Mouse (Mus musculus) cerebellum, postnatal 25 days (tissue): Measurements from ENCODE around the gene Fam209.

Experiments
- DNase-seq, 2 experiments: peaks; one replicate each; pipeline ENCODE4 v3.0.0; 2021; ENCODE audit warnings: mixed read lengths in 2 of 2

Gene Fam209

GRCm38 (mm10) chr2:172472318-172472717, at the start of gene Fam209:
TSS of gene Fam209 (plus strand) at chr2:172472520.
- DNase-seq: no peak

GRCm38 (mm10) chr2:172430609-172431008, 41.7 kb upstream of the Fam209 start:
- DNase-seq: no peak

- DNase-seq: no peak
Measured at GRCm38 (mm10) chr2:172433746-172434145, 38.6 kb upstream of the Fam209 start.

GRCm38 (mm10) chr2:172437371-172437952, 34.9 kb upstream of the Fam209 start:
- DNase-seq: no peak

GRCm38 (mm10) chr2:172439843-172440639, 32.3 kb upstream of the Fam209 start, which contains the start of gene Rtf2:
TSS of gene Rtf2 (plus strand) at chr2:172440556.
- DNase-seq: peak; percentile 100

GRCm38 (mm10) chr2:172440640-172441005, 31.7 kb upstream of the Fam209 start:
- no peak for DNase-seq

GRCm38 (mm10) chr2:172441176-172441575, 31.1 kb upstream of the Fam209 start:
- no peak for DNase-seq

- no peak for DNase-seq
Measured at GRCm38 (mm10) chr2:172445617-172446016, 26.7 kb upstream of the Fam209 start.

- DNase-seq: no peak
Measured at GRCm38 (mm10) chr2:172447317-172447716, 25.0 kb upstream of the Fam209 start.

- no peak for DNase-seq
Measured at GRCm38 (mm10) chr2:172448329-172448728, 24.0 kb upstream of the Fam209 start.

- no peak for DNase-seq
Measured at GRCm38 (mm10) chr2:172450640-172451039, 21.7 kb upstream of the Fam209 start.

GRCm38 (mm10) chr2:172452031-172452430, 20.3 kb upstream of the Fam209 start:
- no peak for DNase-seq

GRCm38 (mm10) chr2:172452458-172452857, 19.9 kb upstream of the Fam209 start:
- DNase-seq: no peak

- no peak for DNase-seq
Measured at GRCm38 (mm10) chr2:172458496-172458895, 13.8 kb upstream of the Fam209 start, which contains the start of gene Gcnt7. TSS of gene Gcnt7 (minus strand) at chr2:172458596.

GRCm38 (mm10) chr2:172460647-172461046, 11.7 kb upstream of the Fam209 start:
- DNase-seq: no peak

- DNase-seq: peak in 1 of 2 experiments; percentile 30
Measured at GRCm38 (mm10) chr2:172462813-172463212, 9.5 kb upstream of the Fam209 start.

GRCm38 (mm10) chr2:172466427-172467132, 5.7 kb upstream of the Fam209 start:
- DNase-seq: no peak

GRCm38 (mm10) chr2:172467206-172467605, 5.1 kb upstream of the Fam209 start:
- no peak for DNase-seq

GRCm38 (mm10) chr2:172468346-172468819, 3.9 kb upstream of the Fam209 start:
- peak in 1 of 2 experiments; percentile 37 for DNase-seq

- no peak for DNase-seq
Measured at GRCm38 (mm10) chr2:172473591-172473990, 1.3 kb downstream of the Fam209 start.

- DNase-seq: peak in 1 of 2 experiments; percentile 41
Measured at GRCm38 (mm10) chr2:172474970-172475369, 2.6 kb downstream of the Fam209 start.

GRCm38 (mm10) chr2:172476707-172477260, 4.5 kb downstream of the Fam209 start:
- no peak for DNase-seq

- no peak for DNase-seq
Measured at GRCm38 (mm10) chr2:172477350-172477749, 5.0 kb downstream of the Fam209 start.
